Mouse (Mus musculus) spleen, postnatal 14 days (tissue): ENCODE measurements around the gene Map3k1.

Experiments used
- DNase-seq, 2 experiments: peaks; one replicate each; pipeline ENCODE4 v3.0.0; 2021 to 2022; ENCODE audit warnings: low spot score in 2 of 2

Gene Map3k1

GRCm38 (mm10) chr13:111791596-111791995 is 17.2 kb downstream of the Map3k1 start:
- DNase-seq = no peak

DNA sequence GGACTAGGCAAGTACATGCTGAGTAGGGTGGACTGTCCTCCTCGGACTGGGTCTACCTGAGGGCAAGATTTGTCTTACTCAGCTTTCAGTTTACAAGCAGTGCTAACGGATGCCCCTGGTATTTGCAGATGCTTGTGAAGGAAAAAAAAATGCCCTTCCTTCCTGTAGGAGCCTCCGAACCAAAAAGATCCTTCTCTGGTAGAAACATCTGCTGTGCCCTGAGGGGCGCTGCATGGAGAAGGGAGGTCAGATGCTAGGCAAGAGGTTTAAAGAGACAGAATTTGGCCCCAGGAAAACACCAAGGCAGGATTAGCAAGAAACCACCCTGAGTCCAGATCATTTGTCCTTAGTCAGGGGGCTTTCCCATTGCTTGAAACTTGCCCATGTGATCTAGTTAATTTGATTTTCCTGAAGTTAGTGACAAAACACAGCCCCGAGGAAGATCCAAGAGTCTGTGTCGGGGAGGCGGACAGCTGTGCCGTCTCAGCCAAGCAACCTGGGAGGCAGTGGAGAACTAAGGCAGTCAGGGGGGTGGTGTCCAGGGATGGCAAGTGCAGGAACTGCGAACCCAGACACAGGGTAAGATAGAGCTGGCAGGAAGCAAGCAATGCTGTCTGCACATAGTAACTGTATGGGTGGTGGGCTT is 19.2 kb downstream of the Map3k1 start:
- no peak for DNase-seq

DNA sequence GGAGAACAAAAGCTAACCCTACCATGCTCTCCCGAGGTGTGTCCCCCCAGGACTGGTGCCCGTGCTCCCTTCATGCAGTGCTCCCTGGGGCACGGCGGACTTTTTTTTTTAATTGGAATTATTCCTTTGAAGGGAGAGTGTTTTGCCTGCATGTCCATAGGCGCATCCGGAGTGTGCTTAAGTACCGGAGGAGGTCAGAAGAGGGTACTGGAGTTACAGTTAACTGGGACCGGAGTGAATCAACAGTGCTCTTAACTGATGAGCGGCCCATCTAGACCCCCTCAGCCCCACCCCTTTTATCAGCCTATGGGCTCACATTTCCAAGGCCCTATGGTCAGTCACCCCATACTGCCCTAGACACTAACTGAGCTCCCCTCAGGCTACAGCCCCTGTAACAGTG is 19.9 kb downstream of the Map3k1 start:
- DNase-seq = no peak

- peak; percentile 61 to 77 for DNase-seq
These were observed 20.8 kb downstream of the Map3k1 start for GRCm38 (mm10) chr13:111787857-111788619.

DNA sequence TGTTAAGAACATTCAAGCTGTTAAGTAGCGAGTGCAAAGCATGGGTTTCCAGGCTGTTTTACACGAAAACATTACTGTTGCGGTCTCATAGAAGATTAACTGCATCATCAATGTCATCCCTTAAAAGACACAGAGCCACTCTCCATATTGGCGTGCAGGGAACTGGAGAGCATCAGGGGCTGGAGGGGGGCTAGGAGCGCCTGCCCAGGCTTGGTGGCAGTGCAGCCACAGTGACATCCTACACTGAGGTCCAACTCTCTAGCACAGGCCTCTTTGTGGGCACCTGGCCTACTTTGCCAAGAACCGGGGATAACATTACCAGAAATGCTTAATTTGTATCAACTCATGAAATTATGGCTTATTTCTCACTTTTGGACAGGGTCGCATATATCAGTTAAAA is 22.2 kb downstream of the Map3k1 start:
- no peak for DNase-seq

DNA sequence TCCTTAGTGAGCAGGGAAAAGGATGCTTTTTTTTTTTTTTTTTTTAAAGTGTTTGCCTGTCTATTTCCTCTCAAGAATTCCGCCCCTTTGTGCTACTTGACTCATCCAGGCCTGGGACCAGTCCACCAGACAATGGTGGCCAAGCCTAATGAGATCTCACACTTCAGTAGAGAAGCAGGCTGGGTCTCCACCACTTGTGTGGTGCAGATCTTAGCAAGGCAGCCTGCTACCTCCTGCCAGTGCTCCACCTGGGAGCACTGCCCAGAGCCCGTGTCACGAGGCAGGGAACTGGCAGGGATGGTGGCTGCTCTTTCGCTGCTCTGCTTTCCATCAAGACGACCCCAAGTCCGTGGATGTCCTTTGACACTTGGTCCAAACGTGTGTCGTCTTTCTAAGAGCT is 25.3 kb downstream of the Map3k1 start:
- DNase-seq = no peak

GRCm38 (mm10) chr13:111779471-111779870 is 29.3 kb downstream of the Map3k1 start:
- DNase-seq = no peak

DNA sequence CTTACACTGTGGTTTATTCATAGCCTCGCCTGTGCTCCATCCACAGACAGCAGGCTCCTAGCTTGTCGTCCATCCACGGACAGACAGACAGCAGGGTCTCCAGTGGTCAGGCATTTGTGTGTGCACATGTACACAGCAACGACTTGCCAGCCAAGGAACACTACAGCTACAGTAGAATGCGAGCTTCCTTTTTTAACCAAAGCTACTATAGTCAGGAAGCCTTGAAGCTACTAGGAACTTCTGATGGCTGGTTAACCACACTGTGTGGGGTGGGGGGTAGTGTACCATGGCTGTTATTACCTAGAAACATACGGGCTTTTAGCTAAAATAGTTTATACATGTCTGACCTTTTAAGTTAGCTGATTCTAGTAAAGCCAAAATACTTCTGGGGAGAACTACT is 30.2 kb downstream of the Map3k1 start:
- no peak for DNase-seq

DNA sequence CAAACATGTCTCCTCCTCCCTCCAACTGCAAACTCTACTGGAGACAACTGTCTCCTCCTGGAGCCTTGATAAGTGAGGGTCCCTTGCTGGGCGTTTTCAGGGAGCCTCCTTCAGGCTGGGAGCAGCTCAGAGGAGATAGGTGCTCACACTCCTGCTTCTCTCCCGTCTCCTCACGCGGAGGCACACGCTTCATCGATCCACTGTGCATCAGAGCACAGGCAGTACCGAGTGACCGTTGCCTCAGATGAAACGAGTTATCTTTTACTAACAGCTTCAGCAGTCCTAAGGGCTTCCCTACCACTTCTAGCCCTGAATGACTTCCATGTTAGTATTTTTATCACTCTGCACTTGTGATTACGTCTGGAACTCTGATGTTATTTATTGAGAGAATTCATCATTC is 30.9 kb downstream of the Map3k1 start:
- no peak for DNase-seq

- DNase-seq = no peak
These were observed 31.6 kb downstream of the Map3k1 start for GRCm38 (mm10) chr13:111777179-111777578.

GRCm38 (mm10) chr13:111772075-111772474 is 36.7 kb downstream of the Map3k1 start:
- DNase-seq = no peak

DNA sequence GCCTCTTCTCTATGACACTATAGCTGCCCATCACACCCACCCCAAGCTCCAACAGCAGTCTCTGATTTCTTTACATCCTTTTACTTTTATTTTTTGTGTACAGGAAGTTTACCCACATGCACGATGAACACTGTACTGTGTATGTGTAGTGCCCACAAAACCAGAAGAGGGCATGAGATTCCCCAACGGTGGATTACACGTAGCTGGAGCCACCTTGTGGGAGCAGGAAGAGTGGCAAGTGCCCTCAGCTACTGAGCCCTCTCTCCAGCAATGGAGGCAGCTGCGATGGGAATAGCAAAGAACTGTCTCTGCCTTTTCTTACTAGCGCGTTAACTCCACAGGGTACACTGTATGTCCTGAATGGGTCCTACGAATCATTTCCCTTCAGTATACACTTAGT is 37.6 kb downstream of the Map3k1 start:
- DNase-seq = peak in 1 of 2 experiments; percentile 33

DNA sequence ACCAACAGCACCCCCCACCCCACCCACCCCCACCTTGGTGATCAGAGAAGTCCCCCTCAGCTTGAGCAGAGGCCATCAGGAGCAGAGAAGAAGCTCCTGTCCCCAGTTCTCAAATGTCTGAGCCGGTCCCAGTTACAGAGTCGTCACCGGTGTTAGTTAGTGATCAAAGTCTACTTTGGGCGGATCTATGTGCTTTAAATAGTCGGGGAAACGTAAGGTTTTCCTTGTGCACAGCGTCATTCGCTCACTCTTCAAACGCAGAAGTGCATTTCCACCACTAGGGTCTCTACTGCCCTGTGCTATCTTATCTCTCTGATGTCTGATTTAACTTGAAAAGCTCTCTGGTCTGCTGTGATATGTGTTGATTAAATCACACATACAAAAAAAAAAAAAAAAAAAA is 38.0 kb downstream of the Map3k1 start:
- DNase-seq = no peak

DNA sequence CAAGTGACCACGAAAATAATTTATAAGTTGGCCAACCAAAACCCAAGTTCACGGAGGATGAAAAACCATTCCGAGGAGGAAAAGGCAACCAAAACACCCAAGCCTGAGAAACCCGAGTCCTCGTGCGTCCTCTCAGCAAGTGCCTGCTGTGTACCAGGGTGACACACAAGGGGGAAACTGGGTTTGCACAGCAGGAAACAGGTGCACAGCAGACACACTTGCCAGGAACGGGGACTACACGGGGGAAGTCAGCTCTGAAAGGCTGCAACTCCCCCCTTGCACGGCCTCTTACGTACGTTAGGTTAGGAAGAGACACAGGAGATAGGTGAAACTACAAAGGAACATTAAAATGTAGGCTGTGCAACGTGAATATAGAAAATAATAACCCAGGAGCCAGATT is 46.3 kb downstream of the Map3k1 start:
- no peak for DNase-seq

DNA sequence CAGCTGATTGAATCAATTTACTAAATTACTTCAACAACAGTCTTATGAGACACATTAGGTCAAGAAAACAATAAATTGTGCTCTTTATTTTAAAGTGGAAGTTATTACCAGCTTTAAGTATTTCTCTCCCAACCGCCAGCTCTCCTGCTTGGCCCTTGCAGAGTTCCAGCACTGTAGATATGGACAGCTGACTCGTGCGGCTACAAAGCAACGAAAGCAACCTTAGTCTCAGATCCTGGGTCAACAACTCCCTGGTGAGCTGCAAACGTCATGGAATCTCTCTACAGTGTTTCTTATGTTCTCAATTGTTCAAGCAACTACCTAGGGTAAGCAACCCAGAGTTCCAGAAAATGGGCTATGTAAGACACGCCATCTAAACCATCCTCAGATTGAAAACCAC is 51.8 kb downstream of the Map3k1 start:
- DNase-seq = no peak

DNA sequence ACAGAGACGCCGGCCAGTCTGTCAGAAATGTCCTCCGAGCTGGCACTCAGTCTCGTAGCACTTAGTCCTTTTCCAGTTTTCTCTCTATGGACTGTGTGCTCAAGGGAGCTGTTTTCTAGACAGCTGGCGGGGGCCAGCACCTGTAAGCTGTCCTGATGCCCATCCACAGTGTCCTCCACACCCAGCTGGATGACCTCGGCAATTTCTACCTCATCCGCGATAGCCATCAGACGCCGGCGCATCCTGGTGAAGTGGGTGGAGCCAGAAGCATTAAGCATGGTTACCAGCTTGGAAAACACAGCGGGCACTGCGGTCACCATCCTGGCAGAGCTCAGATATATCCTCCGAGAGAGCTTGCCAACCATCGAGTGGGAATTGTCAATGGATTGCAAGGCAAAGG is 52.9 kb downstream of the Map3k1 start:
- no peak for DNase-seq

DNA sequence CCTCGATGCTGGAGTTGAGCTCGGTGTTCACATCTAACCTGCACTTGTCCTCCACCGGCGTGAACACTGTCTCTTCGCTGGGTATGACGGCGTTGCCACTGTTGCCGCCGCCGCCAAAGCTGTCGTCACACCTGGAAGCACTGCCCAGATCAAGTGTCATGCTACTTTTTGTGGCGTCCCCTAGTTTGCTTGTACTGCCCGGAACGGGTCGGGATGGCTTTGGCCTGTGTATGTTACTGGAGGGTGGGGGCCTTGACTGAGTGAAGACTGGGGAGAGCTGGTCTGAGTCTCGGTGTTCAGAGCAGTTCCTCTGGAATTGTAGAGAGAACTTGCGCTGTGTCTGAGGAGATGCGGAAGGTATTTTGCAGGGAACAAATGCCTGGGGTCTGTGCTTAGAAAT is 53.4 kb downstream of the Map3k1 start:
- no peak for DNase-seq

DNA sequence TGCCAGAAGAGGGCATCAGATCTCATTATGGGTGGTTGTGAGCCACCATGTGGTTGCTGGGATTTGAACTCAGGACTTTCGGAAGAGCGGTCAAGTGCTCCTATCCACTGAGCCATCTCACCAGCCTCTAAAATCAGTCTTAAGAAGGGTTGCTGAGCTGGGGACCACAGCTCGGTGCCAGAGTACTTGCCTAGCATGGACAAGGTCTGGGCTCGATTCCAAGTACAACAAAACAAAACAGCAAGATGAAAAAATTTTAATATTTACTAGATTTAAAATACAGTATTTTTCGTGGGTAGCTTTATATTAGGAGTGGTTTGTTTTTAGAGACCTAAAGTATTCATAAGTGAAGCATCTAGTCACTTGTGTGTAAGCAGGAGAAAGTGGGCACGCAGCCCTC is 55.5 kb downstream of the Map3k1 start:
- DNase-seq = no peak

DNA sequence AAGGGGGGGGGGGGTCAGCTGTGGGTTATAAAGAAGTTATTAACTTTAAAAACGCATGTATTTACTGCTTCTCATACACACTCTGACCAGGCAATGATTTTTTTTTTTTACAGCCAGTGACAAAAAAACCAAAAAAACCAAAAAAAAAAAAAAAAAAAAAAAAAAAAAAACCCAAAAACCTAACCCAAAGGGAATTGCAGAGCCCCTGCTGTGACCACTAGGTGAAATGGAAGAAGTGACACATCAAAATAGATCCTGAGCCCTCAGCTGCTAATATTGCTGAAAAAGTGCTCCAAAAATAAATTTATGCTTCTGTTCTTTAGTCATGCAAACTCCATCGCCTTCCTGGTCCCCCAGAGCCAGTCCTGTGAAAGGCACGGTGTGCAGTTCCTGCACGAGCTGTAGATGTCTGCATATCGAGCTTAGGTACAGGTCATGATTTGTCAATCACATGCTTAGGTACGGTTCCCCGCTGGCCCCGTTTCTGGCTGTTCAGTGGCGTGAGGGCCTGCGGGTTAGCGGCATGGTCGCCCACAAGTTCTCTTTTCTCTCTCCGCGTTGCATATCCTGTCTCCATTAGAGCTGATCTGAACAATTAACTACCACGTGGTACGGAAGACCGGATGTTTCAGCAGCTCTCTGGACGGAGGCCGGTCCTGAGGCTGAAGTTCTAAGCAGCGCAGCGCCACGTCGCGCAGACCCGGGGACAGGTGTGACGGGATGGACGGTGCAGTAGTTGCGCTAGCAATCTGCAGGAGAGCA is 60.3 kb downstream of the Map3k1 start:
- DNase-seq = no peak

GRCm38 (mm10) chr13:111746831-111747230 is 62.0 kb downstream of the Map3k1 start:
- DNase-seq = no peak

GRCm38 (mm10) chr13:111745216-111745615 is 63.6 kb downstream of the Map3k1 start:
- no peak for DNase-seq

- DNase-seq = no peak
These were observed 64.4 kb downstream of the Map3k1 start for GRCm38 (mm10) chr13:111744233-111745000.
